Mouse (Mus musculus) liver, adult 2 months (tissue): ENCODE results near the gene Ggact.

Source experiments
- CTCF ChIP-seq: fragments of 200-500 bp; IDR thresholded peaks from 2 replicates; pipeline ENCODE4 v1.5.1; 2011; ENCODE audit warnings: low read depth, low read length, control low read depth
- POLR2A ChIP-seq: fragments of 200-500 bp; IDR thresholded peaks from 2 replicates; pipeline ENCODE4 v1.6.1; 2011; ENCODE audit warnings: low read length, control low read depth; ENCODE audit not compliant: insufficient read depth; ENCODE audit errors: extremely low read depth

GRCm38 (mm10) chr14:122882795-122883409 is 30.7 kb downstream of the Ggact start:
- TF ChIP-seq CTCF (no peak), POLR2A (no peak)
